Mouse (Mus musculus) small intestine, adult 2 months (tissue): ENCODE data around the gene Wdr4.

Source experiments
- CTCF ChIP-seq: fragments of 200-500 bp; IDR thresholded peaks from 2 replicates; pipeline ENCODE4 v1.5.1; 2012; ENCODE audit warnings: low read depth, mild to moderate bottlenecking, control low read depth, inconsistent platforms, low read length, moderate library complexity, mixed read lengths; ENCODE audit not compliant: insufficient replicate concordance, insufficient read length; ENCODE audit errors: extremely low read depth
- POLR2A ChIP-seq: fragments of 200-500 bp; IDR thresholded peaks from 2 replicates; pipeline ENCODE4 v1.6.1; 2012; ENCODE audit warnings: low read depth, mild to moderate bottlenecking, control low read depth, inconsistent platforms, low read length, moderate library complexity

DNA sequence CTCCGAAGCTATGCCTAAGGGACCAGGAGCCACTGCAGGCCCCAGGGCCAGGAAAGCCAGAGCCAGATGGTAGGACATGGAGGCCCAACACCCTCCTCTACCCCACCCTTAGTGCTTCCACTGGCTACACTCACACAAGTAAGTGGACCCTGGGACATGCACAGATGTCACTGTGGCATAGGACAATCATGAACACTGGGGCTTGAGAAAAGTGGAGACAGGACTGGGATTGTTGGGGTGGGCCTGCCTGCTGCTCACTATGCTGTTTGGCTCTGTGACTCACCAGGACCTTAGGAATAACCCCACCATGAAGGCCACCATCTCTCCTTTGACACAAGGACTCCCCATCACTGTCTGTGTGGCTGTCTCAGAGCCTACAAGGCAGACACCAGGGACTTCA is 24.8 kb downstream of the Wdr4 start:
- TF ChIP-seq CTCF = no peak
- no peak for TF ChIP-seq POLR2A
